Mouse (Mus musculus) skeletal muscle tissue, adult 2 months (tissue): ENCODE measurements at regions not wholly inside any gene's neighbourhood (a gene's known extent, or its start where the extent isn't known, plus 50 kb on each side); places are given as distances from the start of the nearest gene placed in this dataset.

ENCODE experiments used
- DNase-seq: peaks from one replicate; pipeline ENCODE4 v3.0.0-alpha.2; 2012; ENCODE audit warnings: low read depth, low spot score

- no peak for DNase-seq
These were observed 696.8 kb upstream of the 4930412O13Rik start for GRCm38 (mm10) chr2:9184243-9184642.

GRCm38 (mm10) chr2:9185780-9186483, 695.1 kb upstream of the 4930412O13Rik start:
- DNase-seq, result no peak

- DNase-seq, result no peak
These were observed 687.9 kb upstream of the 4930412O13Rik start for GRCm38 (mm10) chr2:9193195-9193594.

- no peak for DNase-seq
These were observed 684.0 kb upstream of the 4930412O13Rik start for GRCm38 (mm10) chr2:9197025-9197424.

- DNase-seq, result no peak
These were observed 673.1 kb upstream of the 4930412O13Rik start for GRCm38 (mm10) chr2:9207963-9208362.
